Mouse (Mus musculus) lung, postnatal 10 days (tissue): Measurements from ENCODE around the gene Pgpep1l.
"Not testable (repeated sequence)": the region's sequence is repeated elsewhere in the genome, so short reads cannot be mapped to it uniquely, and the experiment has no call there.

ENCODE experiments used
- DNase-seq: peaks from one replicate; pipeline ENCODE4 v3.0.0; 2021

The Pgpep1l gene

DNA sequence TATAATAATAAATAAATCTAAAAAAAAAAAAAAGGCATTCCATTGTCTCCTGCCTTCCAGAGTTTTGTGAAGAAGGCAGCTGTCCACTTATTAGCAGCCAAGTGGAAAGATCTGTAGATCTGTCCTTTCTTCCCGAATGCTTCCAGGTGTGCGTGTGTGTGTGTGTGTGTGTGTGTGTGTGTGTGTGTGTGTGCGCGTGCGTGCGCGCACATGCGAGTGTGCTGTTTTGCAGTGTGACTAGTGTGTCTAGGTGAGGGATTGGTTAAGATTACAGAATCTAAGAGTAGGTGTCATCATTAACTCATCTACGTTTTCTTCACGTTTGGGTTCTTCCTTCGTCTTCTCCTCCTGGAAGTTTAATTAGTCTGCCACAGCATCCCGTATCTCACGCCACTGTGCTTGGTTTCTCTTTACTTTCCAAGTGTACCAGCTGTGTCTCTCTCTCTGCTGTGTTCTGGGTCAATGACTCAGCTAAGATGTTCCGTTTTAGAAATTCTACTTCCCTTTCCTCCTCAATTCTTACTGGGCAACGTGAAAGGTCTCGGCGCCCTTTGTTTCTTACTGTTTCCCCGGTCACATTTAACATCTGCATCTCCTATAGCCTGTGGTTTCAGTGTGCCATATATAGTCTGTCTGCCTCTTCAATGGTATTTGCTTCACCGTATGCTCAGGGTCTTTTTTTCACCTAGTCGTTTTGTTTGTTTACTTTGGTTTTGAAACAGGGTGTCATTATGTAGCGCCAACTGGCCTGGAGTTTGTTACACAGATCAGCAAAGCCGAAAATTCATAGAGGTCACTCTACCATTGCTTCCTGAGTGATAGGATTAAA, 18.5 kb upstream of the Pgpep1l start:
- no peak for DNase-seq

GRCm38 (mm10) chr7:68281341-68281740, 17.3 kb upstream of the Pgpep1l start:
- no peak for DNase-seq

- no peak for DNase-seq
Measured at GRCm38 (mm10) chr7:68280352-68280869, 16.4 kb upstream of the Pgpep1l start.

GRCm38 (mm10) chr7:68279481-68279880, 15.4 kb upstream of the Pgpep1l start:
- DNase-seq = no peak

- no peak for DNase-seq
Measured at GRCm38 (mm10) chr7:68278908-68279307, 14.9 kb upstream of the Pgpep1l start.

DNA sequence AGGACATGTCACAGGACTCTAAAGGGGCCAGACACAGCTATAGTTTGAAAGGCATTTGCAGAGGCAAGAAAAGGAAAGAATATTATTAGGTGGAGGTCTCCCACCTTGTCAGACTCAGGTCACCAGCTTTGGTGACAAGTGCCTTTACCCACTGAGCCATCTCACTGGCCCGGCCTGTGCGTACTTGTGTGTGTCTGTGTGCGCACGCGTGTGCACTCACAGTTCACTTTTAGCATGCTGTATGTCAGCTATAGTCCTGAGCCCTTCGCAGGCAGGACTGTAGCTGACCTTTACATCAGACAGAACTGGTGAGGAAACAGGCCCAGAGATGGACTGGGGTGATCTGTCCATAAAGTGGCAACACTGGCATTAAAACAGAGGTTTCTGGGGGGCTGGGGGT, 14.4 kb upstream of the Pgpep1l start:
- no peak for DNase-seq

GRCm38 (mm10) chr7:68277897-68278270, 13.9 kb upstream of the Pgpep1l start:
- no peak for DNase-seq

DNA sequence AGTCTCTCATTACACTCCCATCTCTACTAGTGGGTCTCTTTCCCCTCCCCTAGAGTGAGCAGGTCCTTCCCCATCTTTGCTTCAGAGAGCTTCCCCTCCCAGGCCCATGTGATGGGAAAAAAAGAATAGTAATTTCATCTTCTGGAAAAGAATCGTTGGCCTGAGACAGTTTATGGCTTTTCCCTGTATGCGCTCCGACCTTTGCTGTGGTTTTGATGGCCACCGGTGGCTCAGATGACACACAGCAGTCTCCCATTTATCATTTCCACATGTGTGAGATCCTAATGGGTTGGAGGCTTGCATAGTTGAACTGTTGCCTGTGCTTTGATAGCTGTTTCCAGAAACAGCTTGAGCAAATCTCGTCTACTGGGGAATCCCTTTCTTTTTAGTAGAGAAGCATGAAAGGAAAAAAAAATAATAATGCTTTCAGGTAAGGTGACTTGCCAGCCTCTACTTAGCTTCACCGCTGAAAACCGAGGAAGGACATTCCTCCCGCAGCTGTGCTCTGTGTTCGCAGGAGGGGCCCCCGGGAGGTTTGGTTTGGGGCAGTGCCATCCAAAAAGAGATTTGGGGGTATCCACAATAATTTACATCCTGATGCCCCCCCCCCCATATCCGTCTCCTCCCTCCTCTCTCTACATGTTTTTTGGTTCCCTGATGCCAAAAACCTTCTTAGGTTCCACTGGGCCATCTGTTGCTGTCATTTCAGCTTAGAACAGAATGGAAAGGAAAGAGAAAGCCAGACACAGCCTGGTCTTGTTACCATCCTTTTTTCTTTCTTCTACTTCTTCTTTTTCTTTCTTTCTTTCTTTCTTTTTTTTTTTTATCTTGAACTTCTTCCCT, 13.2 kb upstream of the Pgpep1l start:
- no peak for DNase-seq

DNA sequence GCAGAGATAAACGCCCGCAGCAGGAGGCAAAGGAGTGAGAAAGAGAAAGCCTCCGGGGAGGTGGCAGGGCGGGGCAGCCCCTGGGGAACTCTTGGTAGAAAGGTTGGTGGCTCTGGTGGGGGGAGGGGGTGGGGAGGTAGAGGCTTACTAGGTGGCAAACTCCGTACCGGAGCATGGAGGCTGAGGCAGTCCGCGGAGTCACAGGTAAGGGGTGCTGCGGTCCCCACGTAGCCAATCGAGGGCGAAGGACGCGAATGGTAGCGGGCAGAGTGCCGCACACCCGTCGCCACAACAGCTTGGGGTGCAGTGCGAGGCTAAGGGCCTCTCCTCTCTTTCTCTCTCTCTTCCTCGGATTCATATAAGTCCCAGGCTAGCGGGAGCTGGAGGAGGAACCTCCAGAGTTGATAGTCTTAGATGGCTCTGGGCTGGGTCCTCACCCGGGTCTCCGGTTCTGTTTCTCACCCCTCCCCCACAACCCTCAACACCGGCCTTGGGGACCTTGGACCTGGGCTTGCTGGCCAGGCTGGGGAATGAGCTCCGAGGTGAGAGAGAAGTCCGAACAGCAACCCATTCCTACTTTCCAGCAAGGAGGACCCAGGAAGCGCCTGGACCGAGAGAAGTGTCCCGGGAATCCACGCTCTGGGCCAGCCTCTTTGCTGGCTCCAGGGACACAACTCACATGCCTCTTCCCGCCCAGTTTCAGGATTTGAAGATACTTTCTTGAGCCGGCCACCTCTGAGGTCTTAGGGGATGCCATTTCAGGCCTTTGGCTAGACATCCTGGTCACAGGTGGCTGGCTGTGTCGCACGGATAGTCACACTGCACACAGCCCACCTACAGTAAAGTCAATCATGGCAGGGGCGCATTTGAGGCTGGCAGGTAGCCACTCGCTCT, 12.1 kb upstream of the Pgpep1l start:
- DNase-seq = no peak

DNA sequence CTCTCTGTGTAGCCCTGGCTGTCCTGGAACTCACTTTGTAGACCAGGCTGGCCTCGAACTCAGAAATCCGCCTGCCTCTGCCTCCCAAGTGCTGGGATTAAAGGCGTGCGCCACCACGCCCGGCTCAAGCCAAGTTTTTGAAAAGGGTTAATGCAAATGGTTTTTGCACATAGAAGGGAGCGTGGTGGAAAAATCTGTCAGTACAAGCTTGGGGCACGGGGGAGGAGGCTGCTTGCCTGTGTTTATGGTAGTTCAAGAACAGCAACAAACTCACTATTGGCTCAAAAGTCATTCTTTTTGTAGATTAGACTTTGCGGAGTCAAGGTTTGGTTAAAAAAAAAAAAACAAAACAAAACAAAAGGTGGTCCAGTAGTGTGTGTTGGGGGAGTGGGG, 11.4 kb upstream of the Pgpep1l start:
- DNase-seq = not testable (repeated sequence)

- no peak for DNase-seq
Measured at GRCm38 (mm10) chr7:68274951-68275350, 10.9 kb upstream of the Pgpep1l start.

GRCm38 (mm10) chr7:68274218-68274617, 10.2 kb upstream of the Pgpep1l start:
- DNase-seq = no peak

GRCm38 (mm10) chr7:68273515-68273914, 9.5 kb upstream of the Pgpep1l start, which contains the start of gene Fam169b:
Gene Fam169b (plus strand): TSS chr7:68273839.
- no peak for DNase-seq

DNA sequence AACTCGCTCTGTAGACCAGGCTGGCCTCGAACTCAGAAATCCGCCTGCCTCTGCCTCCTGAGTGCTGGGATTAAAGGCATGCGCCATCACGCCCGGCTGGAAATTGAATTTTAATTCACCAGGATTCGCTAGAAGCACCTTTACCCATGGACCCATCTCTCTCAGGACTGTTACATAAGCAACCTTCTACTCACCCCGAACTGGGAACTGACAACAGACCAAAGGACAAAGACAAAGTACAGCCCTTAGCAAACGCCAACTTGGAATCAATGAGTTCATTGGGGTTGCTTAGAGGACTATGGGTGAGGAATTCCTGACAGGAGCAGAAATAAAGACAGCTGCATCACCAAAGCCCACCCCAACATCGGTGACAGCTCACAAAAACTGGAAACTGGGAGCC, 8.6 kb upstream of the Pgpep1l start:
- DNase-seq = no peak

- no peak for DNase-seq
Measured at GRCm38 (mm10) chr7:68271816-68272215, 7.8 kb upstream of the Pgpep1l start.

- no peak for DNase-seq
Measured at GRCm38 (mm10) chr7:68270551-68270950, 6.5 kb upstream of the Pgpep1l start.

GRCm38 (mm10) chr7:68266691-68267090, 2.7 kb upstream of the Pgpep1l start:
- no peak for DNase-seq

- DNase-seq = no peak
Measured at GRCm38 (mm10) chr7:68265391-68265790, 1.4 kb upstream of the Pgpep1l start.

GRCm38 (mm10) chr7:68264531-68264930, 498 bp upstream of the Pgpep1l start:
- DNase-seq = peak; percentile 55

GRCm38 (mm10) chr7:68263346-68264027, 546 bp downstream of the Pgpep1l start:
- no peak for DNase-seq

DNA sequence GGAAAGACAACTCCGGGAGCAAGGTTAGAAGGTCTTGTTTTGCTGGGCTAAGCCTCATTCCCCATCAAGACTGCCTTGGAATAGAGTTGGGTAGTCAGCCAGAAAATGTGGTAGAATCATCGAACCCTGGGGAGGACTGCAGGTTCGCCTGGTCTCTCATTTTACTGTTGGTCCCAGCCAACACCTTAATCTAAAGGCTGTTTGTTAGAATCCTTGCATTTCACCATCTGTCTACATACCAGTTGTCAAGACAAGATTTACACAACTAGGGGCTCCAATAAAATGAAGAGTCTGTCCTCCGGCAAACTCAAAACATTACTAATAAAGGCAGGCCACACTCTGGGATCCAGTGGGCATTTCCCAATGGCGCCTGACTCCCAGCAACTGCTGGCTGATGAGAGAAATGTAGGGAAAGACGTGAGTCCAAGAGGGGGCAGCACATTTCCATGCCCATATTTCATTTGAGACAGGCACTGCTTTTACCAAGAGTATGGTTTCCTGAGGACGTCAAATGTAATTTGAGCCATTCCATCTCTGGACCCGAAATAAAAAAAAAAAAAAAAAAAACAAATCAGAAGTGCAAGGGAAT, 1.3 kb downstream of the Pgpep1l start:
- no peak for DNase-seq
